Mouse (Mus musculus): Measurements from ENCODE around the gene Gm37419. TPM values are rescaled to one million over a fixed set of nuclear protein-coding genes. Genes with fewer than 3 reads are reported as not detected.

Gene Gm37419
- total and polyA plus RNA-seq, 3 experiments = not detected

DNA sequence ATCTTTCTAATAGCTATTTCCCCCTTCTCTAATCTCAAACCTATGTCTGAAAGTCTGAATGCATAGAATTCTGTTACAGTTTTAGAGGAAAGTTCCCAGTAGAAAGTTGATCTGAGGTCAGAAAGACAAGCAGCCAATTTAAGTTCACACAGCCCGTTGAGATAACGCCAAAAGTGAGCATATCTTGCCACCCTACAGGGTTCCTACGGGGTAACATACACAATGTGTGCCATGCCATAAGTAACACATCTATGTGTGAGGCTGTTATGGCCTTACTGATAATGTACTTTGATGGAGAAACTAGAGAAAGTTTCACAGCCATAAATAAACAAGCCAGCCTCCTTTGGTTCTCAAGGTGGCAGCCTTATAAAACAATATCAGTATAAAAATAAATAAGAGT, 26.1 kb downstream of the Gm37419 start:
- Histone ChIP-seq H3K27ac (ENCODE audit: control insufficient read depth, low read depth, low read length) (no peak overlapping the region), H3K79me2 (ENCODE audit: control insufficient read depth, insufficient read depth, low read length, poor library complexity) (no peaks in the 10 kb centered on the region), H3K27me3 (ENCODE audit: control insufficient read depth in 1 of 2, insufficient read depth in 2 of 2, low read length in 2 of 2) (no peaks in the 10 kb centered on the region), H3K9ac (ENCODE audit: control insufficient read depth, low read depth, low read length, poor library complexity, severe bottlenecking) (no peak overlapping the region), H3K9me3 (replicated peaks; ENCODE audit: insufficient read depth, low read length) (no peaks in the 10 kb centered on the region), H3K4me1 (ENCODE audit: control insufficient read depth in 1 of 2, insufficient read depth in 2 of 2, low read length in 2 of 2) (no peaks in the 10 kb centered on the region), H3K4me3 (ENCODE audit: control insufficient read depth in 1 of 2, insufficient read depth in 1 of 2, low read depth in 2 of 2, low read length in 2 of 2) (no peak overlapping the region), H3K36me3 (ENCODE audit: control insufficient read depth in 1 of 2, insufficient read depth in 2 of 2, low read length in 2 of 2) (no peaks in the 10 kb centered on the region)
- TF ChIP-seq SIN3A (IDR thresholded peaks at IDR 0.05; ENCODE audit: low read length) (no peak), ZC3H11A (IDR thresholded peaks at IDR 0.05; ENCODE audit: low read depth, low read length) (no peak), RAD21 (IDR thresholded peaks at IDR 0.05; ENCODE audit: low read depth, low read length) (no peak), CHD2 (IDR thresholded peaks at IDR 0.05; ENCODE audit: low read length) (no peak), USF1 (IDR thresholded peaks at IDR 0.05; ENCODE audit: low read depth, low read length) (no peak), POLR2AphosphoS2 (IDR thresholded peaks at IDR 0.05; ENCODE audit: low read length) (no peak), ZMIZ1 (IDR thresholded peaks at IDR 0.05; ENCODE audit: low read depth, low read length) (no peak), CTCF (IDR thresholded peaks at IDR 0.05 in 2 of 3, conservative IDR thresholded peaks at IDR 0.05 in 1 of 3; ENCODE audit: control insufficient read depth in 1 of 3, insufficient read depth in 1 of 3, low read depth in 2 of 3, low read length in 3 of 3, poor library complexity in 1 of 3, severe bottlenecking in 1 of 3) (no peak), NELFE (IDR thresholded peaks at IDR 0.05; ENCODE audit: low read depth, low read length) (no peak), ETS1 (IDR thresholded peaks at IDR 0.05; ENCODE audit: low read depth, low read length) (no peak), TBP (IDR thresholded peaks at IDR 0.05; ENCODE audit: low read depth, low read length) (no peak), POLR2AphosphoS5 (IDR thresholded peaks at IDR 0.05; ENCODE audit: borderline replicate concordance, low read depth, low read length) (no peak), MYC (IDR thresholded peaks at IDR 0.05; ENCODE audit: low read depth, low read length) (no peak)
- DNase-seq (ENCODE audit: low read depth, low spot score) = no peak

DNA sequence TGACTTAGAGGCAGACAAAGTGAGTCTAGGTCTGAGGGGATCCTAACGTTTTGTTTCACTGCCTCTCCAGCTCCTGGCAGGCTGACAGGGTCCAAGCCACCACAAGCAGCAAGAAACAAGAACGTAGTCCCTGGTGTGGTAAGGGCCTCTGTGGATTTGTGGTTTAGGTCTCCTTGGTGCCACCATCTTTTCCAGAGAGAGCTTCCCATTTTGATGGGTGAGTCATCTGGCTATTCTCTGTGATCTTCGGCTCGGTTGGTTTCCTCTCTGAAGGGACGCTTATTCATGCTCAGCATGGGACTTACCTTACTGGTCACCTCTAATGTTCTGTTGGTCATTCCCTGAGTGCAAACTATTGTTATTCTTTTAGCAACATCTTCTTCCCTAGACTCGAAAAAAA, 28.0 kb downstream of the Gm37419 start:
- no peak overlapping the region for H3K27ac ChIP-seq (ENCODE audit: control insufficient read depth, low read depth, low read length)
- no peaks in the 10 kb centered on the region for H3K79me2 ChIP-seq (ENCODE audit: control insufficient read depth, insufficient read depth, low read length, poor library complexity)
- H3K4me3 ChIP-seq (ENCODE audit: control insufficient read depth in 1 of 2, insufficient read depth in 1 of 2, low read depth in 2 of 2, low read length in 2 of 2) = no peak overlapping the region
- no peaks in the 10 kb centered on the region for H3K4me1 ChIP-seq (ENCODE audit: control insufficient read depth in 1 of 2, insufficient read depth in 2 of 2, low read length in 2 of 2)
- no peak overlapping the region for H3K9ac ChIP-seq (ENCODE audit: control insufficient read depth, low read depth, low read length, poor library complexity, severe bottlenecking)
- no peaks in the 10 kb centered on the region for H3K9me3 ChIP-seq (replicated peaks; ENCODE audit: insufficient read depth, low read length)
- TF ChIP-seq TAL1 (IDR thresholded peaks at IDR 0.05; ENCODE audit: low read length) (no peak), CTCF (IDR thresholded peaks at IDR 0.05 in 2 of 3, conservative IDR thresholded peaks at IDR 0.05 in 1 of 3; ENCODE audit: control insufficient read depth in 1 of 3, insufficient read depth in 1 of 3, low read depth in 2 of 3, low read length in 3 of 3, poor library complexity in 1 of 3, severe bottlenecking in 1 of 3) (no peak), POLR2AphosphoS5 (IDR thresholded peaks at IDR 0.05; ENCODE audit: borderline replicate concordance, low read depth, low read length) (no peak), POLR2A (IDR thresholded peaks at IDR 0.05; ENCODE audit: control insufficient read depth in 1 of 2, insufficient read depth in 1 of 2, low read depth in 1 of 2, low read length in 2 of 2, poor library complexity in 1 of 2) (no peak)
- H3K36me3 ChIP-seq (ENCODE audit: control insufficient read depth in 1 of 2, insufficient read depth in 2 of 2, low read length in 2 of 2) = no peaks in the 10 kb centered on the region
- no peak for DNase-seq (ENCODE audit: low read depth, low spot score)
- no peaks in the 10 kb centered on the region for H3K27me3 ChIP-seq (ENCODE audit: control insufficient read depth in 1 of 2, insufficient read depth in 2 of 2, low read length in 2 of 2)

DNA sequence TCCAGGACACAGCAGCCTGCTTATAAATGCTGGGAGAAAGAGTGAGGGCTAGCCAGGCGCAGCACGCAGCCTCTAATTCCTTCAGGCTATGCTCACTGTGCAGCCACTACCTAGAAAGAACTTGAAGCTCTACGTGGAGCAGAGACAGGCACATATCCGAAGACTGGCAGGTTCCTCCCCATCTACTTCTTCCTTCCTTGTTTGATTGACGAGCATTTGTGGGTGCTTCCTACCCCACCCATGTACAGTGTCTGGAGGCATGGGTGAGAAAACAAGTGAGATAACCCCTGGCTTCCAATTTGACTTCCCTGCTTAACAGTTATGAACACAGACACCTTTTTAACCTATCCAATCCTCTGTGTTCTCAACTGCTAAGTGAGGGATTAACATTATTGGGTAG, 28.5 kb downstream of the Gm37419 start:
- no peaks in the 10 kb centered on the region for H3K79me2 ChIP-seq (ENCODE audit: control insufficient read depth, insufficient read depth, low read length, poor library complexity)
- DNase-seq (ENCODE audit: low read depth, low spot score) = no peak
- TF ChIP-seq KAT2A (conservative IDR thresholded peaks at IDR 0.05; ENCODE audit: low read depth, low read length) (no peak), BHLHE40 (IDR thresholded peaks at IDR 0.05; ENCODE audit: borderline replicate concordance, low read depth, low read length) (no peak), GATA1 (IDR thresholded peaks at IDR 0.05; ENCODE audit: low read depth, low read length) (no peak), USF2 (IDR thresholded peaks at IDR 0.05; ENCODE audit: borderline replicate concordance in 1 of 2, insufficient read depth in 1 of 2, low read depth in 1 of 2, low read length in 2 of 2) (no peak), CHD2 (IDR thresholded peaks at IDR 0.05; ENCODE audit: low read length) (no peak), RCOR1 (IDR thresholded peaks at IDR 0.05; ENCODE audit: low read depth, low read length) (no peak), POLR2AphosphoS5 (IDR thresholded peaks at IDR 0.05; ENCODE audit: borderline replicate concordance, low read depth, low read length) (no peak), CTCF (IDR thresholded peaks at IDR 0.05 in 2 of 3, conservative IDR thresholded peaks at IDR 0.05 in 1 of 3; ENCODE audit: control insufficient read depth in 1 of 3, insufficient read depth in 1 of 3, low read depth in 2 of 3, low read length in 3 of 3, poor library complexity in 1 of 3, severe bottlenecking in 1 of 3) (no peak), GABPA (IDR thresholded peaks at IDR 0.05; ENCODE audit: low read depth, low read length) (no peak), NELFE (IDR thresholded peaks at IDR 0.05; ENCODE audit: low read depth, low read length) (no peak), POLR2A (IDR thresholded peaks at IDR 0.05; ENCODE audit: control insufficient read depth in 1 of 2, insufficient read depth in 1 of 2, low read depth in 1 of 2, low read length in 2 of 2, poor library complexity in 1 of 2) (no peak), MXI1 (IDR thresholded peaks at IDR 0.05; ENCODE audit: low read depth, low read length) (no peak), POLR2AphosphoS2 (IDR thresholded peaks at IDR 0.05; ENCODE audit: low read length) (no peak), NRF1 (IDR thresholded peaks at IDR 0.05; ENCODE audit: insufficient read depth, low read depth, low read length, poor library complexity, severe bottlenecking) (no peak), SIN3A (IDR thresholded peaks at IDR 0.05; ENCODE audit: low read length) (no peak)
- no peak overlapping the region for H3K9ac ChIP-seq (ENCODE audit: control insufficient read depth, low read depth, low read length, poor library complexity, severe bottlenecking)
- no peaks in the 10 kb centered on the region for H3K4me1 ChIP-seq (ENCODE audit: control insufficient read depth in 1 of 2, insufficient read depth in 2 of 2, low read length in 2 of 2)
- H3K36me3 ChIP-seq (ENCODE audit: control insufficient read depth in 1 of 2, insufficient read depth in 2 of 2, low read length in 2 of 2) = no peaks in the 10 kb centered on the region
- no peak overlapping the region for H3K27ac ChIP-seq (ENCODE audit: control insufficient read depth, low read depth, low read length)
- H3K27me3 ChIP-seq (ENCODE audit: control insufficient read depth in 1 of 2, insufficient read depth in 2 of 2, low read length in 2 of 2) = no peaks in the 10 kb centered on the region
- H3K9me3 ChIP-seq (replicated peaks; ENCODE audit: insufficient read depth, low read length) = no peaks in the 10 kb centered on the region
- H3K4me3 ChIP-seq (ENCODE audit: control insufficient read depth in 1 of 2, insufficient read depth in 1 of 2, low read depth in 2 of 2, low read length in 2 of 2) = no peak overlapping the region

Data from MEL (cell line).